Mouse (Mus musculus): ENCODE results near the gene Rpl27. TPM values are rescaled to one million over a fixed set of nuclear protein-coding genes. Genes with fewer than 3 reads are reported as not detected.

Gene Rpl27
- total RNA-seq, 2 experiments from 2014 or later: 587 to 3,728 TPM

Other genes with a start within 250 kb of the Rpl27 start
- gene Ezh1, start 215.8 kb upstream of the Rpl27 start, total RNA-seq (2015): 13.8 and 15.8 TPM in 2 replicates
- gene Ezh1, start 215.8 kb upstream of the Rpl27 start, total RNA-seq (2017): 13.2 and 15.8 TPM in 2 replicates
- gene Ramp2, start 196.3 kb upstream of the Rpl27 start, total RNA-seq (2015): 0.88 TPM in 1 of 2 replicates, not detected in the other
- gene Ramp2, start 196.3 kb upstream of the Rpl27 start, total RNA-seq (2017): 1.9 TPM in 1 of 2 replicates, not detected in the other
- gene Vps25, start 188.6 kb upstream of the Rpl27 start, total RNA-seq (2015): 261 and 263 TPM in 2 replicates
- 70.4 and 86.9 TPM in 2 replicates for gene Vps25, start 188.6 kb upstream of the Rpl27 start, total RNA-seq (2017)
- not detected in 2 replicates for gene Wnk4, start 181.7 kb upstream of the Rpl27 start, total RNA-seq (2015)
- gene Wnk4, start 181.7 kb upstream of the Rpl27 start, total RNA-seq (2017): not detected in 2 replicates
- gene Cntd1, start 163.3 kb upstream of the Rpl27 start, total RNA-seq (2015): 1.1 and 2.0 TPM in 2 replicates
- gene Cntd1, start 163.3 kb upstream of the Rpl27 start, total RNA-seq (2017): 1.2 and 1.3 TPM in 2 replicates
- 74.0 and 91.0 TPM in 2 replicates for gene Coa3, start 163.2 kb upstream of the Rpl27 start, total RNA-seq (2015)
- gene Coa3, start 163.2 kb upstream of the Rpl27 start, total RNA-seq (2017): 43.7 and 47.8 TPM in 2 replicates
- 49.8 and 61.2 TPM in 2 replicates for gene Becn1, start 140.0 kb upstream of the Rpl27 start, total RNA-seq (2015)
- 161 and 166 TPM in 2 replicates for gene Becn1, start 140.0 kb upstream of the Rpl27 start, total RNA-seq (2017)
- gene Psme3, start 126.1 kb upstream of the Rpl27 start, total RNA-seq (2015): 208 and 220 TPM in 2 replicates
- 116 and 120 TPM in 2 replicates for gene Psme3, start 126.1 kb upstream of the Rpl27 start, total RNA-seq (2017)
- 1.5 and 2.0 TPM in 2 replicates for gene Aoc2, start 117.2 kb upstream of the Rpl27 start, total RNA-seq (2015)
- 0.75 and 1.6 TPM in 2 replicates for gene Aoc2, start 117.2 kb upstream of the Rpl27 start, total RNA-seq (2017)
- gene Aoc3, start 111.7 kb upstream of the Rpl27 start, total RNA-seq (2015): 0.15 and 0.29 TPM in 2 replicates
- not detected in 2 replicates for gene Aoc3, start 111.7 kb upstream of the Rpl27 start, total RNA-seq (2017)
- gene G6pc, start 74.7 kb upstream of the Rpl27 start, total RNA-seq (2015): not detected in 2 replicates
- gene G6pc, start 74.7 kb upstream of the Rpl27 start, total RNA-seq (2017): not detected in 2 replicates
- gene Aarsd1, start 24.7 kb upstream of the Rpl27 start, total RNA-seq (2015): 41.4 and 52.1 TPM in 2 replicates
- gene Aarsd1, start 24.7 kb upstream of the Rpl27 start, total RNA-seq (2017): 77.8 and 79.3 TPM in 2 replicates
- 3.9 and 5.4 TPM in 2 replicates for gene Gm27029, start 17.5 kb upstream of the Rpl27 start, total RNA-seq (2015)
- gene Gm27029, start 17.5 kb upstream of the Rpl27 start, total RNA-seq (2017): 0.25 and 1.6 TPM in 2 replicates
- gene Rundc1, start 17.2 kb upstream of the Rpl27 start, total RNA-seq (2015): 3.3 and 4.1 TPM in 2 replicates
- gene Rundc1, start 17.2 kb upstream of the Rpl27 start, total RNA-seq (2017): 4.5 and 4.7 TPM in 2 replicates
- gene Ptges3l, start 17.0 kb upstream of the Rpl27 start, total RNA-seq (2015): 0.17 and 0.42 TPM in 2 replicates
- gene Ptges3l, start 17.0 kb upstream of the Rpl27 start, total RNA-seq (2017): 0.71 and 4.1 TPM in 2 replicates
- 27.2 and 31.7 TPM in 2 replicates for gene Ifi35, start 6.1 kb downstream of the Rpl27 start, total RNA-seq (2015)
- 31.1 and 32.6 TPM in 2 replicates for gene Ifi35, start 6.1 kb downstream of the Rpl27 start, total RNA-seq (2017)
- gene Rnd2, start 22.7 kb downstream of the Rpl27 start, total RNA-seq (2015): 2.0 and 3.9 TPM in 2 replicates
- gene Rnd2, start 22.7 kb downstream of the Rpl27 start, total RNA-seq (2017): 1.00 and 3.9 TPM in 2 replicates
- 83.6 and 92.8 TPM in 2 replicates for gene Vat1, start 23.9 kb downstream of the Rpl27 start, total RNA-seq (2015)
- 47.9 and 50.0 TPM in 2 replicates for gene Vat1, start 23.9 kb downstream of the Rpl27 start, total RNA-seq (2017)
- 25.1 and 31.4 TPM in 2 replicates for gene Brca1, start 109.7 kb downstream of the Rpl27 start, total RNA-seq (2015)
- gene Brca1, start 109.7 kb downstream of the Rpl27 start, total RNA-seq (2017): 36.0 and 47.2 TPM in 2 replicates
- 28.1 and 33.7 TPM in 2 replicates for gene Nbr1, start 109.9 kb downstream of the Rpl27 start, total RNA-seq (2015)
- gene Nbr1, start 109.9 kb downstream of the Rpl27 start, total RNA-seq (2017): 40.9 and 46.7 TPM in 2 replicates
- 2.7 and 3.7 TPM in 2 replicates for gene Tmem106a, start 139.9 kb downstream of the Rpl27 start, total RNA-seq (2015)
- gene Tmem106a, start 139.9 kb downstream of the Rpl27 start, total RNA-seq (2017): 1.2 and 5.0 TPM in 2 replicates
- not detected in 2 replicates for gene Gm11634, start 157.0 kb downstream of the Rpl27 start, total RNA-seq (2015)
- not detected in 2 replicates for gene Gm11634, start 157.0 kb downstream of the Rpl27 start, total RNA-seq (2017)
- 9.8 and 12.7 TPM in 2 replicates for gene Rdm1, start 184.9 kb downstream of the Rpl27 start, total RNA-seq (2015)
- 13.2 and 13.7 TPM in 2 replicates for gene Rdm1, start 184.9 kb downstream of the Rpl27 start, total RNA-seq (2017)
- 1.1 and 1.9 TPM in 2 replicates for gene Arl4d, start 223.2 kb downstream of the Rpl27 start, total RNA-seq (2015)
- gene Arl4d, start 223.2 kb downstream of the Rpl27 start, total RNA-seq (2017): 0.75 and 1.0 TPM in 2 replicates